Mouse (Mus musculus) embryo, embryonic 11 days (tissue): ENCODE results near the gene Rbm43.
"Not testable (repeated sequence)": the region's sequence is repeated elsewhere in the genome, so short reads cannot be mapped to it uniquely, and the experiment has no call there.

ENCODE experiments used
- DNase-seq: peaks from one replicate; pipeline ENCODE4 v3.0.0-alpha.2; 2015

Gene Rbm43

DNA sequence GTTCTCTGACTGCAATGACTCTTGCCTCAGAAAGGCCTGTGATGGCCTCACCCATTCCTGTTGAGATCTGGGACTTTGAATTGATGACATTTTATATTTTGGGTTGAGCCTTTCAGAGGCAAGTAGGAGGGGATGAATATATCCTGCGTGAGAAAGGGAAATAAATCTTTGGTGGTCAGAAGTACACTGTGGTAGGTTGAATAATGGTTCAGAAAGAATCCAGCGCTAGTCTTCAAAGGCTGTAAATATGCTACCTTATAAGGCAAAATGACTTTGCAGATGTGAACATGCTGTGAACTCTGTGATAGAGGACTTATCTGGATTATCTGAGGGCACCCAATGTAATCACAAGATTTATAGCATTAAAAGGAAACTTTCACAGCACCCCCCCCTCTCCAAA lies 23.1 kb downstream of the Rbm43 start:
- DNase-seq = no peak

DNA sequence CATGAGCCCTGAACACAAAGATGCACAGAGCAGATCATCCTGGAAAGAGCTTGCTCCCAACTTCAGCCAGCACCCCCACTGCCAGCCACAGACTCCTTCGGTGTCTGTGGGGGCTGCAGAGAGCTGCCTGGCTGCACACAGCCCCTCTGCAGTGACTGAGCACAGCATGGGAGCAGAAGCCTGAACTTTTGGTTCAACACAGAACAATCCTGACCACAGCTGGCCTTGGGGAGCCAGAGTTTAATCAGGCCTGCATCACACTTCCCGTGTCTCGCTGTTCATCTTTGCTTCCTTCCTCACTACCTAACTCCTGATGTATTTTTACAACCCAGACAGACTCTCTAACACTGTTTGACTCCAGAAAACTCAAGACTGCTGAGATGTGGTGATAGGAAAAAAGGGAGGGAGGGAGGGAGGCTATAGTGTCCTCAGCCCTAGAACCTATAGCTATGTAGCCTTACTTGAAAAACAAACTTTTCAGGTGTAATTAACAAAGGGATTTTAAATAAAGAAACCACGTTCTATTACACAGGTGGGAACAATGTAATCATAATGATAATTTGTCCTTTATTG lies 27.3 kb downstream of the Rbm43 start:
- no peak for DNase-seq

DNA sequence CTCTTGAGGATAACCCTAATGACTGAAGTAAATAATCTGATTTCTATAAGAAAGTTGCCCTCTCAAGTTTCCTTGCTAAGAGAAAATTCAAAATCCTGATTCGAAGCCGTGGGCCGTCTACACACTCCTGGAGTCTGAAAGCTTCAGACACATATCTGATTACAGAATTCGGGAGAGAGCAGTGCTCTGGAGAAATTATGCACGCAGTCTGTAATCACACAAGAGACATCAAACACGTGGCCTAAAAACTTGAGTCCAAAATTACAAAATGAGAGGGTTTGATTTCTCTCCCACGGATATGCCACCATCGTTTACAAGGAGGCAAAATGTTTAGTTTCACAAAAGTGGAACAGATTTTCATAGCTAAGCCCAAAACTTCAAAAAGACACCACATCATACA lies 29.3 kb downstream of the Rbm43 start:
- no peak for DNase-seq

DNA sequence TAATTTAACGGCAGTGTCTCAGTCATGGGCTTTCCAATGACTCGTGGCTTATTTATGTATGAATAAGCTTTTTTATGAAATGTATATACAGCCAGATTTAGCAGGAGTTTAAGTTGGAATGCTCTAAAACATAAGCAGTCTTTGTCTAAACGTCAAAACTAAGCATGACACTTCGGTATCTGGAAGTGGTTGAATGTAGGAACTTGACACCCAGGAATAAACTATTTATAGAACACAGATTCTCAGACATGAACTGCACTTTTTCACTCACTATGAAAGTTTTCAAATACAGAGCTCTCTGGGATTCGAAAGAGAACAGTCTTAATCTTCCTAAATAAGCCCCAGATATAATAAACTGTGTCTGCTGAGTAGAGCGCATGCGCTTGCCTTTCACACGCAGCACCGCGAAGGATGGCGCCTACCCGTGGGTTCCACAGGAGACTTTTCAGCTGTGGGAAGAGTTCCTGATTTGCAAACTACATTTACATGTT lies 42.5 kb downstream of the Rbm43 start:
- no peak for DNase-seq

DNA sequence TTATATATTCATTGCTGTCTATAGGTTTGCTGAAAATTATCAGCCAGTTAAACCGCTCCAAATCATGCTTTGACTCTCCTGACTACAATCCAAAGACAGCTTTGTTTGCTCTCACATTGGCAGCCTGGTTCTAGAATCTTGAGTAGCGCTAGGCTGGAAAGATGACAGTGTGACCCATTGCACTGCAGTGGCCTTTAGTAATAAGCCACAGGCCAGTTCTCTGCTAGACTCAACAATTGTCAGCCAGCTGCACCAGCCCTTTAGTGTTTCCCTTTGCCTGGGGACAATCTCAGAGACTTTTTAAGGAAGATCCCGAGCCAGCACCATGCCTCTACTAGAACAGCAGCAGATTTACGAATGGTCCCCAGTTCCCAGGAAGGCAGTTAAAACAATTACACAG lies 44.0 kb downstream of the Rbm43 start:
- DNase-seq = no peak

DNA sequence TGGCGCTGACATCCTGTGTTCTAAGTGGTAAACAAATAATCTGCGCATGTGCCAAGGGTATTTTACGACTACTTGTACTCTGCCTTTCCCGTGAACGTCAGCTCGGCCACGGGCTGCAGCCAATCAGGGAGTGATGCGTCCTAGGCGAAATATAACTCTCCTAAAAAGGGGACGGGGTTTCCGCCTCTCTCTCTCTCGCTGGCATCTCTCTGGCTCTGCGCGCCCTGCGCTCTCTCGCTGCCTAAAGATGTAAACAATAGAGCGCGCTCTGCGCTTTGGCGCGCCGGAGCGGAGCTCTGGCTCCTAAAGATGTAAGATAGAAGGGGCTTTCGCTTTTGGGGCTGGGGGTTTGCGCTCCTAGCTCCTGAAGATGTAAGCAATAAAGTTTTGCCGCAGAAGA lies 44.8 kb downstream of the Rbm43 start:
- DNase-seq = not testable (repeated sequence)

DNA sequence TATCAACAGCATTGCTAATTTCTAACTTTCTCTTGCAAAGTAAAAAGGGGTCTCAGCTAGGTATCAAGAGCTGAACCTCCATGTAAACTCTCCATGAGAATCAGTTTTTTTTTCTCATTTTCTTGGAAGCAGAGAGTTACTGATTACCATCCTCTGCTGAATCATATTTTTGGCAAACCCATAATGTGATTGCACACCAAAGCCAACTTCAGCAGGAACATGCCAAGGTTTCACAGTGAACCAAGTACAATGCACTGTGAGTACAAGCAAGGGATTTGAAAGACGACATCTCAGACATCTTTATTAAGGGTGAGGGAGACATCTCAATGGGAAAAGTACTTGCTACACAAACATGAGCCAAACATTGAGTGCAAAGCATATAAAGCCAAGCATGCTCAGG lies 54.8 kb downstream of the Rbm43 start:
- no peak for DNase-seq
